Mouse (Mus musculus): ENCODE measurements around the gene Mbnl2. TPM values are rescaled to one million over a fixed set of nuclear protein-coding genes. Genes with fewer than 3 reads are reported as not detected.

The Mbnl2 gene
- polyA plus RNA-seq, 1 experiment from 2014 or later = 146 TPM

DNA sequence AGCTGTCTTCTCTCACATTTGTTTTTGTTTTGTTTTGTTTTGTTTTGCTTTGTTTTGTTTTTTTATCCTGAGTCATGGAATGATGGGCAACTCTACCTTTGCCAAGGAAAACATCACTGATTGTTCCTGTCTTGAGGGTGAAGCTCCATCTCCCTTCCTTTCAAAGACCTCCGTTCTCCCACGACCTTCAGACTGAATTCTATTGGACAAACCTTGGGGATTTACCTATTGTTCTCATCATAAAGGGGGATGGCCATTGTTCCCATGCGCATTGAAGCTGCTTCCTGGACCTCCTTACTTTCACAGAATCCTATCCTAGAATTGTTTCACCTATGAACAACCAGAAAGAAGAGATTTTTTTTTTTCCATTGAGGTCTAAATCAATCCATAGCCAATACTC, 118.7 kb downstream of the Mbnl2 start:
- H3K4me1 ChIP-seq = peaks cover 8% of the 10 kb centered on the region
- WGBS = 83% methylated on average over 3 of the region's 3 CpGs
- no peak for ATAC-seq (ENCODE audit: insufficient number of reproducible peaks, insufficient read depth, low FRiP score, low TSS enrichment, low read depth)
- H3K9me3 ChIP-seq = no peaks in the 10 kb centered on the region
- H3K27ac ChIP-seq = no peak overlapping the region
- no peaks in the 10 kb centered on the region for H3K27me3 ChIP-seq
- H3K4me3 ChIP-seq = no peak overlapping the region
- peaks cover 61% of the 10 kb centered on the region for H3K36me3 ChIP-seq
- H3K4me2 ChIP-seq = no peak overlapping the region
- no peak overlapping the region for H3K9ac ChIP-seq

DNA sequence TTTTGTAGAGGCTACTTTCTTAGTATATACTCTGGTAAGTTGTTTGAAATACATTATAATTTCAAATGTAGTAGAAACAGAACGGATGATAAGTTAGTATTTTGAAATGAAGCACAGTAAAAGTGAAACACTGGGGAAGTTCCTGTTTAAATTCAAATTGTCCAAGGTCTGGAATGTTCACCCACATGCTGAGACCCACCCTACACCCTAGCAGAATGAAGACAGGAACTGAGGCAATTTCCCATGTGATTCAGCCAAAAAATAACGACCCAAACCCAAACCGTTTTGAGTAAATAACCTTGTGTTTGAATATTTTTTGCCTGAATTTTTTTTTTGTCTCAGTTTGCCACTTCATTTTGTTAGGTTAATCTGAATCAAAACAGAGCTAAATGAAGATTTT, 119.4 kb downstream of the Mbnl2 start:
- Histone ChIP-seq H3K9ac (no peak overlapping the region), H3K27ac (no peak overlapping the region), H3K9me3 (no peaks in the 10 kb centered on the region), H3K4me3 (no peak overlapping the region), H3K4me1 (0 out of 2 replicates have a peak, but pooled peaks cover 5% of the 10 kb centered on the region), H3K27me3 (no peaks in the 10 kb centered on the region), H3K36me3 (peaks cover 61% of the 10 kb centered on the region), H3K4me2 (no peak overlapping the region)
- ATAC-seq (ENCODE audit: insufficient number of reproducible peaks, insufficient read depth, low FRiP score, low TSS enrichment, low read depth) = no peak
- WGBS = 82% methylated on average over 3 of the region's 3 CpGs

GRCm38 (mm10) chr14:120395501-120395900, 120.0 kb downstream of the Mbnl2 start:
- H3K4me3 ChIP-seq = no peak overlapping the region
- 82% methylated on average over 9 of the region's 9 CpGs for WGBS
- H3K27ac ChIP-seq = no peak overlapping the region
- H3K36me3 ChIP-seq = peaks cover 61% of the 10 kb centered on the region
- ATAC-seq (ENCODE audit: insufficient number of reproducible peaks, insufficient read depth, low FRiP score, low TSS enrichment, low read depth) = no peak
- no peak overlapping the region for H3K9ac ChIP-seq
- no peaks in the 10 kb centered on the region for H3K9me3 ChIP-seq
- 0 out of 2 replicates have a peak, but pooled peaks cover 5% of the 10 kb centered on the region for H3K4me1 ChIP-seq
- H3K4me2 ChIP-seq = no peak overlapping the region
- no peaks in the 10 kb centered on the region for H3K27me3 ChIP-seq

- H3K4me3 ChIP-seq = no peak overlapping the region
- H3K4me2 ChIP-seq = no peak overlapping the region
- WGBS = 44% methylated on average over 10 of the region's 10 CpGs
- peak; percentile 69; the same call in 1 of the 2 replicates for ATAC-seq (ENCODE audit: insufficient number of reproducible peaks, insufficient read depth, low FRiP score, low TSS enrichment, low read depth)
- no peak overlapping the region for H3K9ac ChIP-seq
- no peaks in the 10 kb centered on the region for H3K9me3 ChIP-seq
- H3K36me3 ChIP-seq = peaks cover 62% of the 10 kb centered on the region
- no peaks in the 10 kb centered on the region for H3K27me3 ChIP-seq
- no peaks in the 10 kb centered on the region for H3K4me1 ChIP-seq
- H3K27ac ChIP-seq = no peak overlapping the region
Observed at GRCm38 (mm10) chr14:120397871-120398647, 122.6 kb downstream of the Mbnl2 start.

DNA sequence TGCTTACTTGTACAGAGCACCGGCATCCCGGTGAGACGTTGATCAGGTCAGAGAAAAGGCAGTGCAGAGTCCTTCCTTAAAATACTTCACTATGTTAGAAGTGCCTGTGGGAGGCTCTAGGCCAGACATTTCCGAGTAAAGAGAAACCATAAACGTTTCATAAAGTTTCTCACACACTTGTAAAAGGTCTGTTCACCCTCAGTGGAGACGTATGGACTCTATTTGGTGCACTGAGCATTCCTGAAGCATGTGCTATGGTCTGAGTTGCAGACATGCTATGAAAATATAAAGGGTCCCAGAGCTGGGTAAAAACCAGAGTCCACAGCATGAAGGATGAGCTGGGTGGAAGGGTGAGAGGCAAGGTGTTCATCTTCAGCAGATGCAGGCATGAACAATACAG, 124.1 kb downstream of the Mbnl2 start:
- Histone ChIP-seq H3K9ac (0 out of 2 replicates have a peak overlapping the region, but pooled peaks have one; percentile 21), H3K4me3 (no peak overlapping the region), H3K27me3 (no peaks in the 10 kb centered on the region), H3K9me3 (no peaks in the 10 kb centered on the region), H3K4me2 (no peak overlapping the region), H3K36me3 (peaks cover 58% of the 10 kb centered on the region), H3K4me1 (no peaks in the 10 kb centered on the region), H3K27ac (no peak overlapping the region)
- ATAC-seq (ENCODE audit: insufficient number of reproducible peaks, insufficient read depth, low FRiP score, low TSS enrichment, low read depth) = no peak
- 72% methylated on average over 6 of the region's 6 CpGs for WGBS

GRCm38 (mm10) chr14:120401158-120401557, 125.7 kb downstream of the Mbnl2 start:
- H3K27me3 ChIP-seq = no peaks in the 10 kb centered on the region
- no peaks in the 10 kb centered on the region for H3K4me1 ChIP-seq
- no peak overlapping the region for H3K4me3 ChIP-seq
- 90% methylated on average over 15 of the region's 15 CpGs for WGBS
- H3K4me2 ChIP-seq = no peak overlapping the region
- H3K9ac ChIP-seq = no peak overlapping the region
- H3K36me3 ChIP-seq = peaks cover 67% of the 10 kb centered on the region
- no peak for ATAC-seq (ENCODE audit: insufficient number of reproducible peaks, insufficient read depth, low FRiP score, low TSS enrichment, low read depth)
- H3K27ac ChIP-seq = no peak overlapping the region
- no peaks in the 10 kb centered on the region for H3K9me3 ChIP-seq

DNA sequence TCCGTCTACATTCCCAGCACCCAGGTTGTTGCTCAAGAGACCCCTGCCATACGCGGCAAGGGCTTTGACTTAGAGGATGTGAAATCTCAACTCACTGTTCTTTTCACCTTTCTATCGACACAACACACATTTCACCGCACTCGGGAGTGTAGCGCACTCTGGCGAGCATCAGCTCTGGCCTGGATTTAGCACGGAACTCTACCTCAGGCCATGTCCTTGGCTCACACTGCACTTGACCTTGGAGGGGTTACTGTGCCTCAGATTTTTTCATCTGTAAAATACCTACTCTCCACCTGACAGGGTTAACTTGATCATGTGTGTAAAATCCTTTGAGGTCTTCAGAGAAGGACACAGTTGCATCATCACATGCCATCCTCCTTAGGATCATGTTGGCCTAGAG, 127.2 kb downstream of the Mbnl2 start:
- Histone ChIP-seq H3K4me2 (no peak overlapping the region), H3K27ac (no peak overlapping the region), H3K9me3 (no peaks in the 10 kb centered on the region), H3K4me3 (no peak overlapping the region), H3K4me1 (no peaks in the 10 kb centered on the region), H3K36me3 (peaks cover 66% of the 10 kb centered on the region), H3K9ac (no peak overlapping the region), H3K27me3 (no peaks in the 10 kb centered on the region)
- WGBS = 92% methylated on average over 9 of the region's 9 CpGs
- no peak for ATAC-seq (ENCODE audit: insufficient number of reproducible peaks, insufficient read depth, low FRiP score, low TSS enrichment, low read depth)

GRCm38 (mm10) chr14:120404364-120404763, 128.9 kb downstream of the Mbnl2 start:
- no peak overlapping the region for H3K4me2 ChIP-seq
- H3K36me3 ChIP-seq = peaks cover 76% of the 10 kb centered on the region
- no peaks in the 10 kb centered on the region for H3K4me1 ChIP-seq
- H3K9me3 ChIP-seq = no peaks in the 10 kb centered on the region
- ATAC-seq (ENCODE audit: insufficient number of reproducible peaks, insufficient read depth, low FRiP score, low TSS enrichment, low read depth) = no peak
- WGBS = 86% methylated on average over 7 of the region's 7 CpGs
- H3K27me3 ChIP-seq = no peaks in the 10 kb centered on the region
- no peak overlapping the region for H3K4me3 ChIP-seq
- no peak overlapping the region for H3K27ac ChIP-seq
- no peak overlapping the region for H3K9ac ChIP-seq

DNA sequence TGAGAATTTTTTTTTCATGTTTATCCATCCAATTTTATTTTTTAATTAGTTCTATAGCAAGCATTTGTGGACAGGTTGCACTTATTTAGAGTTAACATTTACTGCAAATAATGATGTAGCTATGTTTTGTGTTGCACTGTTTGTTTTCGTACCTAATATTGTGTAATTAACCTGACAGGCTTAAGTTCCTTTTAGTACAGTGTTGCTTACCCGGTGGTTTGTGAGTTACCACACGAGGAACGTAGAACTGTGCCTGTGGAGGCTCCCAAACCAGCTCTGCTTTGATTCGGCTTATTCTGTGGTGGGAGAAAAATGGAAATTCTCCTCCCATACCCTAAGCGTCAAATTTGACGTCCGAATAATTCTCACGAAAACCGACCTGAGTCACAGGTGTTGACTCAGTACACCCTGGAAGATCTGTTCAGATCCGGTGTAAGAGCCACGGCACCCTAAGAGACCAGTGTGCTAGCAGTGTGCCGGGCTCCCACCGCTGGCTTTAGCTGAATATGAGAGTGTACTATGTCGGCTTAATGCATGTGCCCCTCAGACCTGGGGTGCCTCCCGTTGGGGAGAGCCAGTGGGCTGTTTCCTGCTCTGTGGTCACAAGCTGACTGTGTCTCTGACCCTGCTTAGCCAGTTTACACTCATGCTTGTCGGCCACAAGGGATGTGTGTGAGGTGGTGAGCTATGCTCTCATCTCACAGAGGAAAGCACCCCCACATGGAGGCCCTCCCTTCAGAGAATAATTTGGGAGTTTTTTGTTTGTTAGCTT, 129.5 kb downstream of the Mbnl2 start:
- no peak for ATAC-seq (ENCODE audit: insufficient number of reproducible peaks, insufficient read depth, low FRiP score, low TSS enrichment, low read depth)
- Histone ChIP-seq H3K4me3 (no peak overlapping the region), H3K36me3 (peaks cover 76% of the 10 kb centered on the region), H3K27ac (no peak overlapping the region), H3K9ac (no peak overlapping the region), H3K9me3 (no peaks in the 10 kb centered on the region), H3K4me2 (no peak overlapping the region), H3K4me1 (no peaks in the 10 kb centered on the region), H3K27me3 (no peaks in the 10 kb centered on the region)
- WGBS = 84% methylated on average over 17 of the region's 17 CpGs

- Histone ChIP-seq H3K4me2 (no peak overlapping the region), H3K4me1 (no peaks in the 10 kb centered on the region), H3K9me3 (no peaks in the 10 kb centered on the region), H3K27ac (no peak overlapping the region), H3K36me3 (peaks cover 77% of the 10 kb centered on the region), H3K27me3 (no peaks in the 10 kb centered on the region), H3K9ac (no peak overlapping the region), H3K4me3 (no peak overlapping the region)
- ATAC-seq (ENCODE audit: insufficient number of reproducible peaks, insufficient read depth, low FRiP score, low TSS enrichment, low read depth) = no peak
- WGBS = 91% methylated on average over 3 of the region's 3 CpGs
Observed at GRCm38 (mm10) chr14:120405597-120405996, 130.1 kb downstream of the Mbnl2 start.

DNA sequence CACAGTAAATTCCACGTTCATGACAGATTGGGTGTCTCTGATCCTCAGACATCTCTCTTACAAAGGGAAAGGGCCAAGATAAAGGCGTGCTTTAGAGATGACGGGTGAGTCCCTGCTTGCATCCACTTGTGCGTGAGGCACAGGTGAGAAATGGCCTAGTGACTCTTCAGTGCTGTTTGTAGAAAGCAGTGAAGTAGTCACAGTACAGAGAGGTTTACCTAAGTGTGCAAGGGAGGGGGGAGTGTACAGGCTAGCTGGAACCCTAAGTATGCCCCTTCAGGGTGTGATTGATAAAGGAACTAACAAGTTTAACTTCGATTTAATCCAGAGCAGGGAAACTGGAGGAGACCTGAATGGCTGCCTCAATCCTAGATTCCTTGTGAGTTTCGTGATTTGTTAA, 130.8 kb downstream of the Mbnl2 start:
- H3K27ac ChIP-seq = no peak overlapping the region
- H3K4me2 ChIP-seq = no peak overlapping the region
- H3K4me3 ChIP-seq = no peak overlapping the region
- no peaks in the 10 kb centered on the region for H3K27me3 ChIP-seq
- peaks cover 74% of the 10 kb centered on the region for H3K36me3 ChIP-seq
- 85% methylated on average over 6 of the region's 6 CpGs for WGBS
- no peak for ATAC-seq (ENCODE audit: insufficient number of reproducible peaks, insufficient read depth, low FRiP score, low TSS enrichment, low read depth)
- H3K4me1 ChIP-seq = no peaks in the 10 kb centered on the region
- no peak overlapping the region for H3K9ac ChIP-seq
- no peaks in the 10 kb centered on the region for H3K9me3 ChIP-seq

GRCm38 (mm10) chr14:120406820-120407219, 131.4 kb downstream of the Mbnl2 start:
- WGBS = 84% methylated on average over 8 of the region's 8 CpGs
- no peak for ATAC-seq (ENCODE audit: insufficient number of reproducible peaks, insufficient read depth, low FRiP score, low TSS enrichment, low read depth)
- no peak overlapping the region for H3K4me3 ChIP-seq
- no peak overlapping the region for H3K9ac ChIP-seq
- H3K9me3 ChIP-seq = no peaks in the 10 kb centered on the region
- H3K4me1 ChIP-seq = no peaks in the 10 kb centered on the region
- no peak overlapping the region for H3K27ac ChIP-seq
- peaks cover 72% of the 10 kb centered on the region for H3K36me3 ChIP-seq
- H3K27me3 ChIP-seq = no peaks in the 10 kb centered on the region
- H3K4me2 ChIP-seq = no peak overlapping the region
